Mouse (Mus musculus): ENCODE measurements around the gene Cacng8.
"Not testable (repeated sequence)": the region's sequence is repeated elsewhere in the genome, so short reads cannot be mapped to it uniquely, and the experiment has no call there.

Cacng8 gene

GRCm38 (mm10) chr7:3388885-3389284 is 1.6 kb upstream of the Cacng8 start:
- DNase-seq, result no peak

GRCm38 (mm10) chr7:3389444-3390412 is 755 bp upstream of the Cacng8 start:
- peak; percentile 92 for DNase-seq

- no peak for DNase-seq
Observed at GRCm38 (mm10) chr7:3391081-3391451, 583 bp downstream of the Cacng8 start.

- no peak for DNase-seq
Observed at GRCm38 (mm10) chr7:3391809-3392208, 1.3 kb downstream of the Cacng8 start.

- no peak for DNase-seq
Observed at GRCm38 (mm10) chr7:3397355-3397754, 6.9 kb downstream of the Cacng8 start.

- DNase-seq, result no peak
Observed at GRCm38 (mm10) chr7:3397797-3398196, 7.3 kb downstream of the Cacng8 start.

- DNase-seq, result not testable (repeated sequence)
Observed at GRCm38 (mm10) chr7:3398363-3398762, 7.9 kb downstream of the Cacng8 start.

GRCm38 (mm10) chr7:3399937-3400336 is 9.5 kb downstream of the Cacng8 start:
- DNase-seq, result no peak

- DNase-seq, result no peak
Observed at GRCm38 (mm10) chr7:3409729-3410520, 19.4 kb downstream of the Cacng8 start.

GRCm38 (mm10) chr7:3411160-3411941 is 20.9 kb downstream of the Cacng8 start:
- peak; percentile 89 for DNase-seq

- DNase-seq, result no peak
Observed at GRCm38 (mm10) chr7:3412036-3412435, 21.6 kb downstream of the Cacng8 start.

- no peak for DNase-seq
Observed at GRCm38 (mm10) chr7:3414888-3415287, 24.4 kb downstream of the Cacng8 start.

GRCm38 (mm10) chr7:3415378-3415777 is 24.9 kb downstream of the Cacng8 start:
- peak; percentile 91 for DNase-seq

GRCm38 (mm10) chr7:3419941-3420340 is 29.5 kb downstream of the Cacng8 start:
- DNase-seq, result no peak

GRCm38 (mm10) chr7:3420466-3420865 is 30.0 kb downstream of the Cacng8 start:
- no peak for DNase-seq

- no peak for DNase-seq
Observed at GRCm38 (mm10) chr7:3421297-3421696, 30.8 kb downstream of the Cacng8 start.

- DNase-seq, result no peak
Observed at GRCm38 (mm10) chr7:3422051-3422450, 31.6 kb downstream of the Cacng8 start.

GRCm38 (mm10) chr7:3423430-3423829 is 32.9 kb downstream of the Cacng8 start:
- DNase-seq, result no peak

- DNase-seq, result no peak
Observed at GRCm38 (mm10) chr7:3423895-3424294, 33.4 kb downstream of the Cacng8 start, which contains the start of gene Cacng6. Gene Cacng6, plus strand, starts transcription at chr7:3424195.

- DNase-seq, result no peak
Observed at GRCm38 (mm10) chr7:3425141-3425540, 34.7 kb downstream of the Cacng8 start.

GRCm38 (mm10) chr7:3430161-3430560 is 39.7 kb downstream of the Cacng8 start:
- DNase-seq, result no peak

- no peak for DNase-seq
Observed at GRCm38 (mm10) chr7:3432066-3432465, 41.6 kb downstream of the Cacng8 start.

- DNase-seq, result no peak
Observed at GRCm38 (mm10) chr7:3437941-3438340, 47.5 kb downstream of the Cacng8 start.
